Mouse (Mus musculus) bone marrow macrophage, adult 2 months (primary cell): Measurements from ENCODE around the gene Usf3.

Experiments used
- CTCF ChIP-seq: IDR thresholded peaks from 2 replicates; pipeline ENCODE4 v1.5.1; 2012; ENCODE audit warnings: low read depth, mild to moderate bottlenecking, low read length, moderate library complexity
- POLR2A ChIP-seq: IDR thresholded peaks from 2 replicates; pipeline ENCODE4 v1.6.1; 2012; ENCODE audit warnings: mild to moderate bottlenecking, low read depth, low read length, borderline replicate concordance

- TF ChIP-seq CTCF (no peak), POLR2A (no peak)
Measured at GRCm38 (mm10) chr16:44253797-44254634, 81.0 kb downstream of the Usf3 start.
